Mouse (Mus musculus) thymus, postnatal 36 days (tissue): Measurements from ENCODE around the gene Scnn1a.

Experiments
- DNase-seq, 2 experiments: peaks; one replicate each; pipeline ENCODE4 v3.0.0; 2022; ENCODE audit warnings: mixed read lengths in 2 of 2

The Scnn1a gene

GRCm38 (mm10) chr6:125344084-125344483 is 23.6 kb downstream of the Scnn1a start:
- DNase-seq = no peak

DNA sequence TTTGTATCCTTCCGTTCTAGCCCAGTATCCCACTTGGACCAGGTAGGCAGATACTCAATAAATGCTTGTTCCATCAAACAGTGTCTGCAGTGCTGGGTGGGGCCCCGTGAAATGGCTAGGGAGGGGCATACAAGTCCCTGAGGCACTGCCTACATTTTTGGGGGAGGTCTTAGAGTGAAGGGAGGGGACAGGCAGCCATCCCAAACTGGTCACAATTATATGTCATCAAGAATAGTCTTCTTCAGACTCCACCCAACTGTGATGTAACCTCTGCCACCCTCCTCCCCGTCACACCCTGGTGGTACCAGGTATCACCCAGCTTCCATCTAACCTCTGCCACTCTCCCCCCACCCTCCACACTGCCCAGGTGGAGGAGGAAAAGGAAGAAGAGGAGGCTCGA is 24.4 kb downstream of the Scnn1a start:
- DNase-seq = no peak

GRCm38 (mm10) chr6:125345625-125346024 is 25.2 kb downstream of the Scnn1a start:
- no peak for DNase-seq

- DNase-seq = no peak
Observed at GRCm38 (mm10) chr6:125346029-125346428, 25.6 kb downstream of the Scnn1a start.

DNA sequence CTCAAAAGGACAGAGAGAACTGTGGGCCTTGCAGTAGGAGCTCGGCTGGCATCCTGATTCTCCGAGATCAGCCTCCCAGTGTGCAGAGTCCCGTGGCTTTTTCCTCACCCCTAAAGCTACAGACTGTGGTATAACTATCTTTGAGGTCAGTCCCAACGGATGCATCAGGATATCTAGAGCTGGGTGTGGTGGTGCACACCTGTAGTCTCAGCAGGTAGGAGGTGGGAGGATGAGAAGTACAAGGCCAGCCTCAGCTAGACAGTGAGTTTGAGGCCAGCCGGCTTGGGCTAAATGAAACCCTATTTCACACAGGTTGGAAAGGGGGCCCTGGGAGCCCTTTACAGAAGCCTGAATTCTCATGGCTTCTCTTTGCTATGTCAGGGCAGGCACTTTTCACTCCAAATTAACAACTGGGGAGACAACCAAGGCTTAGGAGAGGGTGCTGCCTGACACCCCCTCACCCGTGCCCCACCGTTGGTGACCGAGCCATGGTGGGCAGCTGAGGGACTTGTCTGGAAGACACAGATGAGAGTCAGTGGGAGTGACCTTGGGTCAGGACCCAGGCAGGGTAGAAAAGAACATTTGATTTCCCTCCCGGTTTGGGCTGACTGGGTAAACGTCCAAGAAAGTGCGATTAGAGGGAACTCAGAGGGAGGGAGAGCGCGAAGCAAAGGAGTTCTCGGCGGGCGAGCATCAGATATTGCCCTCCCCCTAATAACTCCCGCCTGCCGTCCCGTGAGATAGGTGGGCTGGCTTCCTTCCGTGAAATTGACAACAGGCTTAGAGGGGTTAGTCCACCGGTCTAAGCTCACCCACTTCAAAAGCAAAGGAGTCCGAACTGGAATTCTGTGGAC is 28.5 kb downstream of the Scnn1a start, which contains the start of gene Tnfrsf1a:
Gene Tnfrsf1a, plus strand, starts transcription at position 642 of the 854 bp plus-strand sequence.
- no peak for DNase-seq

DNA sequence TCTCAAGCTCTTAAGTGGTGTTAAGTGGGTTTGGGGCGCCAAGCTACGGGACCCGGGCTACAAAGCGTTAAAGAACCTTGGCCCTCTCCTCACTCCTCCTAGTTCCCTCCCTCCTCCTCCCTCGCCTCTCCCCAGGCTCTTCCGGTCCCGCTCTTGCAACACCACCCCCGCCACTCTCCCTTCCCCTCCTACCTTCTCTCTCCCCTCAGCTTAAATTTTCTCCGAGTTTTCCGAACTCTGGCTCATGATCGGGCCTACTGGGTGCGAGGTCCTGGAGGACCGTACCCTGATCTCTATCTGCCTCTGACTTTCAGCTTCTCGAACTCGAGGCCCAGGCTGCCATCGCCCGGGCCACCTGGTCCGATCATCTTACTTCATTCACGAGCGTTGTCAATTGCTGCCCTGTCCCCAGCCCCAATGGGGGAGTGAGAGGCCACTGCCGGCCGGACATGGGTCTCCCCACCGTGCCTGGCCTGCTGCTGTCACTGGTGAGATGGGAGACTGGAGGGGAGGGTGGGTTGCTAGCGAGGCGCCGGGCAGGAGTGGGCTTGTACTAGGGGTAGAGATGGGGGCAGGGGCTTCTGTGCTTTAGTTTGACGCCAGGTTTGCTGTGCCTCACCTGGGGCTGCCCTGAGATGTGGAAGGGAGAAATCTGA is 29.2 kb downstream of the Scnn1a start:
- peak; percentile 72 to 79 for DNase-seq

GRCm38 (mm10) chr6:125350231-125350994 is 30.0 kb downstream of the Scnn1a start:
- DNase-seq = no peak

GRCm38 (mm10) chr6:125350995-125351324 is 30.5 kb downstream of the Scnn1a start:
- DNase-seq = no peak

DNA sequence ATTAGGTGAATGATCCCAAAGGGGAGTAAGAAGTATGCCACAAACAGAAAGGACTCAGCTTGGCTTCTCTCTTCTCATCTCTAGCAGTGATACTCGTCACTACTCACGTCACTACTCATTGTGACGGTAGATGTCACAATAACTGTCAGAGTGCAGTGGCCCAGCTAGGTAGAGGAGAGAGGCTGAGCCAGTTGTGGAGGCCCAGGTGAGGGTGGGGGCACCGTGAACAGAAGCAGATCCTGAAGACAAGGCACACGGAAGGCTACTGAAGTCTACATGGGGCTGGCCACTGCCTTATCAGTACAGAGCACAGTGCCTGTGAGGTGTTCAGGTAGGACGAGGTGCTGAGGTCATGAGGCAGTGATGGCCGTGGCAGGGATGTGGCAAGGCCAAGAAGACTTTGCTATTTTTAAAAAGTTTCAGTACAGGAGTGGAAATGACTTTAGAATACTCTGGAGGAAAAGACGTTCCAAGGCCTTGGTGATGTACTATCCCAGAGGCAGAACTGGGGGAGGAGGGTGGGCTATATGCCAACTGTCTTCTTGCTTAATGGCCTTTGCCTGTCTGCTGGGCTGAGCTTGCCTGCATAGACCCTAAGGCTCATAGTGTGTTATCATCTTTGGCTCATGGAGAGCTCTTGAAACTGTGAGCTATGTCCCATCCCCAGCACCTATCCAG is 31.0 kb downstream of the Scnn1a start:
- no peak for DNase-seq

- DNase-seq = no peak
Observed at GRCm38 (mm10) chr6:125352046-125352384, 31.6 kb downstream of the Scnn1a start.

DNA sequence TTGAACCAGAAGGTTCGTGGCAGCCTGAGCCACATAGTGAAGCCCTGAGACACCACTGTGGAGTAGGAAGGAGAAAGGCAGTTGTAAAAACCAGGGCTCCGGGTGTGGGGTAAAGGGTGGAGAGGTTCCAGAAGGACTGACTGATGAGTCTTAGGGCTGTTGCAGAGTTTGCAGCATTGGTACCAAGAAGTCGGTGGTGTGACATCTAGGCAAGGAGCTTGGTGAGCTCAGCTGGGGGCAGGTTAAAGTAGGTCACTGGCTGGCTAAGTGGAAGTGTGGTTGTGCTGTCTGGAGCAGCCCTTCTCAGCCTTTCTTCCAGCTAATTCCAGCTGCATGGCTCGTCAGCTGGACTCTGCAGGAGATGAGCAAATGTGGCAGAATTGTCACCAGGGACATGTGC is 32.4 kb downstream of the Scnn1a start:
- peak; percentile 56 to 64 for DNase-seq

DNA sequence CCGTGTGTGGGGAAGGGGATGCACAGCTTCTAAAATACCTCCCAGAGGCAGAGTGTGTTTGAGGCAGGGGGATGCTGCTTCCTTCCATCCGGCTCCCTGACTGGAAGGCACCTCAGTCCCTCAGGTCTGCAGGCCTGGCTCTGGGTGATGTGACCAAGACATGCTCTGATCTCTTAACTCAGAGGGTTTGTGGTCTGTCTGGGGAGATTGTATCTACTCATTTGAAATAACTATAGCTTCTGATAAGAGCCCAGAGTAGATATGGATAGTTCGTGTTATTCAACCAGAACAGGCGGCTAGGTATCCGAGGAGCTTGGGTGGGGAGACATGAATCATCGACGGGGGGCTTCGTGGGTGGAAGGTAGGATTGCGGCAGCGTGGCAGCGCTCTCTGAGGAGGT is 32.8 kb downstream of the Scnn1a start:
- DNase-seq = no peak

DNA sequence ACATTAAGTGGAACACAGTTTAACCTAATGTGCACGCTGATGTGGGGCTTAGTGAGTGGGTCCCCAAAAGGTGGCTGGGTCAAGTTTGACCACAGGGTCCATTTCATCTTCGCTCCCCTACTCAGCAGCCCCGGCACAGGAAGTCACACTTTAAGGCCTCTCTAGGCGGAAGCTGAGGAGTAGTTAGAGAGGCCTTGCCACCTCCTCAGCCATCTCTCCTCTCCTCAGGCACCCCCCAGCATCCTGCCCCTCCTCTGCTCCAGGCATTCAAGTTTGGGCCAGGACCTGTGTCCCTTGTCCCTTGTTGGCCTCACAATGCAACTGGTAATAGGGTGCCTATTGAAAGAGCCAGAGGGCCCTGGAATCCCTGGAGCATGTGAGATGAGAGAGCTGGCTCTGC is 33.2 kb downstream of the Scnn1a start:
- peak; percentile 65 to 77 for DNase-seq

GRCm38 (mm10) chr6:125354352-125355151 is 34.1 kb downstream of the Scnn1a start:
- peak in 1 of 2 experiments; percentile 44 for DNase-seq

DNA sequence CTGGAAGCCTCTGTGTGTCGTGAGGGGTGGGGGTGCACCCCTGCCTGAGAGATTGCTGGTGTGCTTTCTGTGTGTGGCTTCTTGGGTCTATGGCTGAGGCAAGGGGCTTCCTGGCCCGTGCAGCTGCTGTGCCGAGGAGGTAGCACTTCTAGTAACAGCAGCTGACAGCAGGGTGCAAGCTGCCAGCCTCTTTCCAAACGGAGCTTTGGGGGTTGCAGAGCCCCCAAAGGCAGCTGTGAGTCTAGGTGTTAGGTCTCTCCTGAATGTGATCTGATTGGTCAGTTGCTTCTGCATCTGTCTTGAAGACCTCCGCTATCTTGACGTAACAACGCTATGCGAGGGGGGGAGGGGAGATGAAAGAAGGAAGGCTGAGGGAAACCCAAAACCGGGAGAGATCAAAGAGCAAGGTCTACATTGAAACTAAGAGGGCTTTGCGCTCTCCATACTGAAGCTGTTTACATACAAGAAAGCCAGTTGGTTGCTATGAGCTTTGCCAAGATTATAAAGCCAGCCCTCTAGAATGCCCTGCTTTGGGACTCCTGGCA is 34.8 kb downstream of the Scnn1a start:
- peak; percentile 81 to 92 for DNase-seq

DNA sequence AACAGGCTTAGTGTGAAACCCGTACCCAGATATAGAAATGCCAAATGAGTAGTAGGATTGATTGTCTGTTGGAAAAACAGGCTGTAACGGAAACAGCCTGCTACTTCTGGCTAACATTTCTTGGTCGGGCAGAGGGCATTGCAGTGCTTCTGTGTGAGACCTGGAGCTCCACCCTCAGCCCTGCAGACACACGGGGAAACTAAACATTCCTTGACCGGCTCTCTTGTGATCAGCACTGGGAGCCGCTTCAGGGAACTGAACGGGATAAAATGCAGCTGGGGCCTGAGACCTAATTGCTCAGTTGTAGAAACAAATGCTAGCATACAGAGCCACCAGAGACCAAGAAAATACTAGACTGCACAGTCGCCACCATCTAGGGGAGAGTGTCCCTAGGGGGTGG is 35.8 kb downstream of the Scnn1a start:
- DNase-seq = no peak

- DNase-seq = no peak
Observed at GRCm38 (mm10) chr6:125357334-125357733, 36.9 kb downstream of the Scnn1a start.

DNA sequence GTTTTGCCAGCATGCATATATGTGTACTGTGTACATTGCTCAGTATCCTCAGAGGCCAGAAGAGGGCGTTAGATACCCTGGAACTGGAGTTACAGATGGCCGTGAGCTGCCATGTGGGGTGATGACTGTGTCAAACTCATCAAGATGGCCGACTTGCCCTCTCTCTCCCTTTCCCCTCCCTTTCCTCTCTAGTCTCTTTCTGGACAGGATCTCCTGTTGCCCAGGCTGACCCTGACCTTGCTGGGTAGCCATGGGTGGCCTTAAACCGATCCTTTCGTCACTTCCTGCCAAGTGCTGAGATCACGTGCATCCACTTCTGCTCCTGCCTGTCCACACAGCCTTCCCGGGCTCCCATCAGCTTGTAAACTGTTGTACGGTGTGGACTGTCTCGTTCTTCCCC is 39.5 kb downstream of the Scnn1a start:
- DNase-seq = no peak

- DNase-seq = no peak
Observed at GRCm38 (mm10) chr6:125360846-125361245, 40.4 kb downstream of the Scnn1a start.

GRCm38 (mm10) chr6:125361467-125362291 is 41.2 kb downstream of the Scnn1a start:
- DNase-seq = no peak

GRCm38 (mm10) chr6:125363021-125363420 is 42.6 kb downstream of the Scnn1a start:
- no peak for DNase-seq
